Mouse (Mus musculus): Measurements from ENCODE around the gene Vps26c.

DNA sequence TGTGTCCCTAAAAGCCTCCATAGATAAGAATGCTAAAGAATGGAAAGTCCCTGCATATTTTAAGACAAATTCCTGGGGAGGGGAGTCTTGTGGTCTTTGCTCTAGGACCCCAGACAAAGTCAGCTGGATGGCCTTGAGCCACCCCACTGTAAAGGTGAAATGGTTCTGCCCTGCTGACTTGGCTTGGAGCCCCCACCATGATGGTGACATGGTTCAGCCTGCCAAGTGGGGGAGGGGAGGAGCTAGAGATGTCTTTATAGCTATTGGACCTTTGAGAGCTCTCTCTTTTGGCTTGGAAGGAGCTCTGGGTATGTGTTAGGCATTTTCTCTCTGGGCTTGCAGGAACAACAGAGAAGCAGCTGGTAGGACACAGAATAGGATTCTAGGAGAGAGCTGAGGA, 25.3 kb upstream of the Vps26c start:
- TF ChIP-seq CTCF (IDR thresholded peaks at IDR 0.05; ENCODE audit: borderline replicate concordance, control insufficient read depth, extremely low read depth, insufficient read depth, low read length, poor library complexity), result no peak
- no peak for TF ChIP-seq POLR2A (IDR thresholded peaks at IDR 0.05; ENCODE audit: control insufficient read depth, extremely low read depth, insufficient read depth, low read length, poor library complexity)

Measured in thymus, adult 2 months (tissue).